Mouse (Mus musculus) hindbrain, embryonic 14.5 days (tissue): ENCODE measurements at regions not wholly inside any gene's neighbourhood (a gene's known extent, or its start where the extent isn't known, plus 50 kb on each side); places are given as distances from the start of the nearest gene placed in this dataset.

ENCODE experiments used
- ATAC-seq: fragments of 200-750 bp; cut with Nextera tagmentation; 2 replicates; pipeline ENCODE4 v1.8.0; 2017; ENCODE audit warnings: moderate number of reproducible peaks, mild to moderate bottlenecking, moderate TSS enrichment, moderate library complexity; ENCODE audit not compliant: low FRiP score
- DNase-seq: peaks from one replicate; pipeline ENCODE4 v3.0.0-alpha.2; 2015; ENCODE audit warnings: low spot score
- H3K27ac ChIP-seq: fragments of 300-500 bp; sonication (generic); 2 replicates; pipeline ENCODE4 v1.5.1; 2014; ENCODE audit warnings: mild to moderate bottlenecking, moderate library complexity
- H3K27me3 ChIP-seq: fragments of 300-500 bp; sonication (generic); 2 replicates; pipeline ENCODE4 v1.6.1; 2014; ENCODE audit warnings: mild to moderate bottlenecking, low read length, mixed read lengths; ENCODE audit not compliant: control insufficient read depth, insufficient read depth
- H3K36me3 ChIP-seq: fragments of 300-500 bp; sonication (generic); replicated peaks from 2 replicates; pipeline ENCODE4 v1.6.1; 2014; ENCODE audit not compliant: control insufficient read depth, insufficient read depth
- H3K4me1 ChIP-seq: fragments of 300-500 bp; sonication (generic); replicated peaks from 2 replicates; pipeline ENCODE4 v1.6.1; 2014; ENCODE audit warnings: antibody characterized with exemption, low read length, mixed read lengths; ENCODE audit not compliant: control insufficient read depth, insufficient read depth
- H3K4me2 ChIP-seq: fragments of 300-500 bp; sonication (generic); replicated peaks from 2 replicates; pipeline ENCODE4 v1.6.1; 2014; ENCODE audit warnings: mild to moderate bottlenecking, moderate library complexity
- H3K4me3 ChIP-seq: fragments of 300-500 bp; sonication (generic); replicated peaks from 2 replicates; pipeline ENCODE4 v1.5.1; 2014; ENCODE audit warnings: mild to moderate bottlenecking, low read length
- H3K9ac ChIP-seq: fragments of 300-500 bp; sonication (generic); 2 replicates; pipeline ENCODE4 v1.6.1; 2014
- H3K9me3 ChIP-seq: fragments of 300-500 bp; sonication (generic); 2 replicates; pipeline ENCODE4 v1.6.1; 2016; ENCODE audit warnings: low read length; ENCODE audit not compliant: control insufficient read depth
- WGBS: fragments of 180-500 bp; shearing (Covaris S2); extraction: QIAGEN DNeasy Blood & Tissue Kit; methylation state at CpG from one replicate; pipeline ENCODE4 v1.1.7; 2014; 5-methylcytosine and 5-hydroxymethylcytosine counted together

DNA sequence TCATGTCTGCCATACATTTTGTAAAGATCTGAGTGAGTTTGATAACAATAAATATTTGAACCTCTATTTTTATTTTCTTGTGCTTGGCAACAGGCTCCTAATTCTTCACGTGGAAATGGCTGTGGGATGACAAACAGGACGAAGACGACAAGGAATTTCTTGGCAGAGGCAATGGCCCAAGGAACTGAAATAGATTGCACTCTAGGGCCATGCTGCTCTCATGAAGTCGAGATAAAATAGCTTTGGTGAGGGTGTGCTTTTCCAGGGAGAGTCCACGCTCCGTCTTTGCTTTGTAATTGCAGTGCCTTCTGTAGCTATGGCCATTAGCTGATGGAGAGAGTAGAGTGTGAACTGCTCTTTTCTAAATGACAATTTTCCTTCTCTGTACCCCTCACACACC is 50.9 kb upstream of the 1810046K07Rik start:
- 76% methylated on average over 6 of the region's 6 CpGs for WGBS
- ATAC-seq = no peak
- no peaks in the 10 kb centered on the region for H3K27me3 ChIP-seq
- H3K4me3 ChIP-seq = no peak overlapping the region
- H3K4me2 ChIP-seq = no peak overlapping the region
- H3K36me3 ChIP-seq = no peaks in the 10 kb centered on the region
- no peak overlapping the region for H3K9ac ChIP-seq
- no peaks in the 10 kb centered on the region for H3K4me1 ChIP-seq
- no peak overlapping the region for H3K27ac ChIP-seq
- DNase-seq = no peak
- H3K9me3 ChIP-seq = no peaks in the 10 kb centered on the region

DNA sequence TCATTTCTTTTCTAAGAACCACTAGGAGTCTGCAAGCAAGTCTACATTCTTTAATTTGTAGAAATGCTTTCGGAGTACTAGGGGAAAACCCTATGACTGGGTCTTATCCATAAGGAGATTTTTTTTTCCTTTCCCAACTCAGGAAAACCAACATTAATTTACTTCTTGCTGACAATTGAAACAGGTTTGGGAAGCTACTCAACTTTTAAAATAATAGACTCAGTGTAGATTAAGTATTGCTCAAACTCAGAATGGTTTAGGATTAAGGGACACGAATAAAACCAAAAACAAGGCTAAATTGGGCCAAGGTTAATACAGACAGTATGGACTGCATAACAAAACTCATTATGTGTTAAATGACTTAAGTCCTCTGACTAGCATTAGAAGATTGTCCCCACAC is 65.2 kb upstream of the 1810046K07Rik start:
- no peak overlapping the region for H3K9ac ChIP-seq
- H3K27me3 ChIP-seq = no peaks in the 10 kb centered on the region
- ATAC-seq (no peak), DNase-seq (no peak)
- no peaks in the 10 kb centered on the region for H3K9me3 ChIP-seq
- 91% methylated on average over 2 of the region's 2 CpGs for WGBS
- no peak overlapping the region for H3K4me3 ChIP-seq
- 0 out of 2 replicates have a peak, but pooled peaks cover 3% of the 10 kb centered on the region for H3K4me1 ChIP-seq
- H3K27ac ChIP-seq = no peak overlapping the region
- no peaks in the 10 kb centered on the region for H3K36me3 ChIP-seq
- H3K4me2 ChIP-seq = no peak overlapping the region

DNA sequence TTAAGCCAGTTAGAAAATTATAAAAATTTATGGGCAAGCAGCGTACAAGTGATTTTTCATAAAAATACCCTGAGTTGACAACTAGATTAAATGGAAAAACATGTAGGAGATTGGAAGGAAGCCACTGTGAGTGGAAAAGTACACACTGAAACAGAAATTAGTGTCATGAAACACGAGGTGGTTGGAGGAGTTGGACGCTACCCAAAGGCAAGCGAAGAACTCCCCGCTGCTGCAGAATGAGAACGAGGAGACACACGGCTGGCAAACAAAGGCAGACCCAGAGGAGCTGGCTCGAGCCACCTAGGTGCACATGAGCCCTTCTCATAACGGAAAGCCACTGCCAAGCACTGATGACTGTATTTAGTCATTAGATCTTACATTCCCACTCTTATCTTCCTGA is 65.7 kb upstream of the 1810046K07Rik start:
- H3K27ac ChIP-seq = no peak overlapping the region
- ATAC-seq = no peak
- H3K9ac ChIP-seq = no peak overlapping the region
- DNase-seq = peak; percentile 36
- no peaks in the 10 kb centered on the region for H3K9me3 ChIP-seq
- H3K36me3 ChIP-seq = no peaks in the 10 kb centered on the region
- 56% methylated on average over 9 of the region's 9 CpGs for WGBS
- no peak overlapping the region for H3K4me2 ChIP-seq
- H3K4me3 ChIP-seq = no peak overlapping the region
- no peaks in the 10 kb centered on the region for H3K27me3 ChIP-seq
- 0 out of 2 replicates have a peak, but pooled peaks cover 3% of the 10 kb centered on the region for H3K4me1 ChIP-seq

DNA sequence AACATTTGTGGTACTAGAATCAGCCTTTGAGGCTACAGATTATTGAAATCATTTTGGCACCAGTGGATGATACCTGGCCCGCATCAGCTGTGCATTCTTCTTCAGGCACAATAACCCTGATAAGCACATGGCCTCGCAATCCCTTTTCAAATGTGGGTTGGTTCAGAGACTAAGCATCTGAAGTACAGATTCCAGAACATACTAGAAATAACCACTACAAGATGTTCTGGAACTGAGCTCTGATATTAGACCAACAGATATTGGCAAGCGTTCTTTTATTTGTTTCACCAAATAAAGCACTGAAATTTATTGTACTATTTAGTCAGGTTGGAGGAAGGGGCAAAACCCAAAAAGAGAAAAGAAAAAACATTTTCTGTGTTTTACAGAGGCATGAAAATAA is 68.1 kb upstream of the 1810046K07Rik start:
- WGBS = 93% methylated on average over 3 of the region's 3 CpGs
- H3K27me3 ChIP-seq = no peaks in the 10 kb centered on the region
- 0 out of 2 replicates have a peak, but pooled peaks cover 3% of the 10 kb centered on the region for H3K4me1 ChIP-seq
- no peak overlapping the region for H3K4me3 ChIP-seq
- no peaks in the 10 kb centered on the region for H3K36me3 ChIP-seq
- ATAC-seq (no peak), DNase-seq (no peak)
- no peak overlapping the region for H3K9ac ChIP-seq
- no peak overlapping the region for H3K27ac ChIP-seq
- no peak overlapping the region for H3K4me2 ChIP-seq
- no peaks in the 10 kb centered on the region for H3K9me3 ChIP-seq

DNA sequence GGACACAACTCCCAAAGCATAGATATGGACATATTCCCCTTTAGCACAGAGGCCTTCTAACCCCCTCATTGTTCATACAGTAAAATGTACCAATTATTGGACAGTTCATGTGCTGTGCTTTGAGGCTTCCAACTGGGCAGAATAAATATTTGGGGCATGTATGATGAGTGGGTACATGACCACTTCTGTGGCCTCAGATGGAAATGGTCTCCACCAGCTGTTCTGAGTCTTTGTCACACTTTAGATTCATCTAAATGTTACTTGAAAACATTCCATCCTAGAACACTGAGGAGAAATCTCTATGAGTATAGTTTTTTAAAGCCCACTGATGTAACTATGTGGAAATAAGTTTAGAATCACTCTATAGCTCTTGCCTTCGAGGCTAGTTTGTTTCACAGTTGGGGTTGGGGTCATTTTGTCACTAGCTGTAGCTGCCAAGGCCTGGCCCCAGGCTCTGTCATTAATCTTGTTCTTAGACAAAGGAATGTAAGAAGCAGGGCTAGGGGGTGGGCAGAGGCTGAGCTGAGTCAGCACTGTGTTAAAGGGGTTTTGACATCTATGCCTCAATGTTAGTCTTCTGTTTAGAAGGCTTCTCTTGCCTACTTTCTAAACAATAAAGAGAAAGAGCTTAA is 69.0 kb upstream of the 1810046K07Rik start:
- ATAC-seq (no peak), DNase-seq (peak; percentile 53)
- Histone ChIP-seq H3K36me3 (no peaks in the 10 kb centered on the region), H3K4me1 (0 out of 2 replicates have a peak, but pooled peaks cover 3% of the 10 kb centered on the region), H3K27ac (no peak overlapping the region), H3K9me3 (no peaks in the 10 kb centered on the region), H3K9ac (no peak overlapping the region), H3K4me3 (no peak overlapping the region), H3K27me3 (no peaks in the 10 kb centered on the region), H3K4me2 (no peak overlapping the region)
- 14% methylated on average over 1 of the region's 1 CpGs for WGBS

DNA sequence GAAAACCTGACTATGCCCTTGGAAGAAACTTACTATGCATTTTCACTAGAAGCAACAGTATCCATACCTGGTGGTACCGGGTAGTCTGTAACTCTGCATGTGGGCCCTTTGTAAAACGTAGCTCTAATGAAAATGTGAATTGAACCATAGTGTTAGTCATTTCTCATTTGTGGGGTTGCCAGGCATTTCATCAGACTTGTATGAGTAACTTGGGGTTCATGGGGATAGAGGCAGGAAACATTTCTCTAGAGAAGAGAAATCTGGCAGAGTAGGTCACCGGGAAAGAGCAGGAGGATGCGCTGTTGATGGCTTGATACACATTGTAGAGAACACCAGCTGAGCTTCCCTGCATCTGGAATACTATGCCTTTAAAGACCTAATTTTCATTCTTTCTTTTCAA is 70.2 kb upstream of the 1810046K07Rik start:
- H3K9me3 ChIP-seq = no peaks in the 10 kb centered on the region
- no peak overlapping the region for H3K9ac ChIP-seq
- H3K4me1 ChIP-seq = 0 out of 2 replicates have a peak, but pooled peaks cover 3% of the 10 kb centered on the region
- no peak overlapping the region for H3K4me2 ChIP-seq
- no peaks in the 10 kb centered on the region for H3K36me3 ChIP-seq
- no peaks in the 10 kb centered on the region for H3K27me3 ChIP-seq
- no peak overlapping the region for H3K4me3 ChIP-seq
- H3K27ac ChIP-seq = no peak overlapping the region
- WGBS = 74% methylated on average over 4 of the region's 4 CpGs
- DNase-seq (no peak), ATAC-seq (no peak)

DNA sequence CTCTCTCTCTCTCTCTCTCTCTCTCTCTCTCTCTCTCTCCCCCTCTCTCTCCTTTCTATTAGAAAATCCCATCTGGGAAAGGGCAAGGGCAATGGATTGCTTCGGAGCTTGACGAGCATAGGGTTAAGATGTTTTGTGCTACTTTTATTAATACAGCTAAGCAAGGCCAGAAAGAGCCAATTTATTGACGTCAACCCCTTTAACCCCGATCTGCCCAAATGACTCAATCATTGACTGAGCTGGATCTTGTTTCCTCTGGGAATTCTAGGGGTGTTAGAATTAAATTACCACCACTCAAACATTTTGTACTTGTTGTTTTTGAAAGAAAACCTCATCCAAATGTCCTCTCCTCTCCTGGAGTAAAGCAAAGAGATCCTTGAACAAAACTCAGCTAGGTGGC is 70.6 kb upstream of the 1810046K07Rik start:
- H3K9ac ChIP-seq = no peak overlapping the region
- 75% methylated on average over 4 of the region's 4 CpGs for WGBS
- H3K27me3 ChIP-seq = no peaks in the 10 kb centered on the region
- no peak overlapping the region for H3K27ac ChIP-seq
- H3K9me3 ChIP-seq = no peaks in the 10 kb centered on the region
- DNase-seq (no peak), ATAC-seq (no peak)
- H3K4me2 ChIP-seq = no peak overlapping the region
- H3K4me1 ChIP-seq = 0 out of 2 replicates have a peak, but pooled peaks cover 3% of the 10 kb centered on the region
- no peaks in the 10 kb centered on the region for H3K36me3 ChIP-seq
- no peak overlapping the region for H3K4me3 ChIP-seq

DNA sequence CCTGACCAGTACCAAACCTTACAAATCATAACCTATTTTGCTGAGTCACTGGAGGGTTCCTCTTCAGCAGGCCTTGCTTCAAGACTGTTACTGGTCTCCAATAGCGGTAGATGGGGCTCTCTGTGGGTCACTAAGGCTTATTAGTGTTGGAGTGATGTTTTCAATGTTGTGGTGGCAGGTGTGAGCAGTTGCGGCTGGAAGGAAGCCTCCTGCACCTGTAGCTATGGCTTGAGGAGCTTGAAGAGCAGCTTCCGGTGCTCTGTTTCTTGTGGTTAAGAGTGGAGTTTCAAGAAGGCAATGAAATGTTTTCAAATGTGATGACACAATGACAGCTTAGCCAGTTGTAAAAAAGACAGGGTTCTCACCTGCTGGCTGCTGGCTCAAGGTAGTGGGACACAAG is 73.1 kb upstream of the 1810046K07Rik start:
- Histone ChIP-seq H3K4me2 (no peak overlapping the region), H3K9ac (no peak overlapping the region), H3K4me1 (0 out of 2 replicates have a peak, but pooled peaks cover 3% of the 10 kb centered on the region), H3K36me3 (no peaks in the 10 kb centered on the region), H3K27ac (no peak overlapping the region), H3K4me3 (no peak overlapping the region), H3K27me3 (no peaks in the 10 kb centered on the region), H3K9me3 (no peaks in the 10 kb centered on the region)
- no peak for DNase-seq
- ATAC-seq = no peak
- 91% methylated on average over 3 of the region's 3 CpGs for WGBS

DNA sequence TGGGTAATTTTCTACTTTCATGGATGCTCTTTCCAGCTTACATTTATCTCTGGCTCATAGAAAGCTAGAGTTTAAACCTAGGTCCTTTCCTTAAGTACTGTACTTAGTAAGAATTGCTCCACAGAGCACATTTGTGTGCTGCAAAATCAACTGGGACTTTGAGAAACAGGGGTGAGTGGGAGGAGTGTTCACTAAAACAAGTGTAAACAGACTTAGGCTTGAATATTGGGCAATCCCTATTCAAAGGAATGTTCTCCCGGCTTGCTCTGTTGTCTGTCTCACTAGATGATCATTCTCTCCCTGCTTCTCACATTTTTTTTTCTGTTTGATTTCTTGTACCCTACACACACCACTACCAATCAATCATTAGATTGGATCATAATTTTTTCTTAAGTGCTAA is 79.3 kb upstream of the 1810046K07Rik start:
- Histone ChIP-seq H3K4me3 (no peak overlapping the region), H3K27ac (no peak overlapping the region), H3K36me3 (no peaks in the 10 kb centered on the region), H3K27me3 (no peaks in the 10 kb centered on the region), H3K9me3 (no peaks in the 10 kb centered on the region), H3K4me1 (no peaks in the 10 kb centered on the region), H3K9ac (no peak overlapping the region), H3K4me2 (no peak overlapping the region)
- WGBS = 71% methylated on average over 1 of the region's 1 CpGs
- no peak for ATAC-seq
- no peak for DNase-seq
